11 mouse cellular contexts compared by ENCODE assay signal in the genomic region with DNA sequence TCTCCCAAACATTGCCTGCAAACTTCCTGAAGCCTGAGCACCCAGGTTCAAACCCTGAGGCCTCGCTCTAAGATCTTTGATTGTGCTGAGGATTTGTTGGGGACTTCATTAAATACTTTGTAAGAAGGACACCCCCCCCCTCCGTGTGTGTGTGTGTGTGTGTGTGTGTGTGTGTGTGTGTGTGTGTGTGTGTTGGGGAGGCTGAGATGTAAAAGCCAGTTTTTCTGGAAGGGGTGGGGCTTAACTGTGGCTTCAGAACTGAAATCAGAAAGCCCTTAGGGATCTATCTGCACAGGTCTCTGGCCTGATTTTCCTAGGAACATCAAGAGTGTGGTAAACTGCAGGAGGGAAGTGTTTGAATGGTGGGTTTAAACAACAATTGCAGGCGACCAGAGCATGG. TPM values are rescaled to one million over a fixed set of nuclear protein-coding genes. Genes with fewer than 3 reads are reported as not detected.
DNase-seq lines count a peak whose midpoint lies in the region; ATAC-seq lines count a peak whose summit lies in the region.
"Had no signal": no experiment of that assay in that cellular context is flagged by ENCODE, and none has a peak within 500 bp of the region (broad histone marks: within the 10 kb centered on the region; RNA-seq: fewer than 3 reads in every experiment).

No protein-coding gene starts in this region.

- H3K4me3 ChIP-seq in heart, embryonic 16.5 days (ENCODE audit: low read length) = peak overlapping the region; percentile 46; the same call in 1 of the 2 replicates
- peak overlapping the region; percentile 65 for H3K4me3 ChIP-seq in limb, embryonic 10.5 days

- 38% methylated on average over 3 of the region's 3 CpGs for WGBS in heart, embryonic 16.5 days
- WGBS in limb, embryonic 10.5 days = 21% methylated on average over 3 of the region's 3 CpGs

- no peak overlapping the region; the same call in 1 of the 2 replicates for H3K4me2 ChIP-seq in heart, embryonic 16.5 days (ENCODE audit: low read depth, low read length)

- H3K4me1 ChIP-seq in heart, embryonic 16.5 days (ENCODE audit: control insufficient read depth, insufficient read depth, low read length) = peaks cover 10% of the 10 kb centered on the region
- peaks cover 20% of the 10 kb centered on the region for H3K4me1 ChIP-seq in limb, embryonic 10.5 days

- DNase-seq in heart, adult 8-10 months (ENCODE audit: low spot score) = no peak
- peak; percentile 5 to 28 for DNase-seq in right cerebral cortex, adult 2 months (ENCODE audit: low spot score in 2 of 2)
- no peak for DNase-seq in right cerebral cortex, postnatal 36 days (ENCODE audit: low spot score in 2 of 2)
- no peak for DNase-seq in limb, embryonic 10.5 days (ENCODE audit: low spot score)
- DNase-seq in natural killer cell, adult 2 months (ENCODE audit: low spot score in 2 of 2) = no peak
- DNase-seq: thymus, postnatal 25 days had no signal

- no peak overlapping the region for H3K27ac ChIP-seq in heart, embryonic 16.5 days (ENCODE audit: low read length)
- no peak overlapping the region for H3K27ac ChIP-seq in limb, embryonic 10.5 days

- no peaks in the 10 kb centered on the region for H3K36me3 ChIP-seq in heart, embryonic 16.5 days (ENCODE audit: control insufficient read depth, insufficient read depth)
- H3K36me3 ChIP-seq in limb, embryonic 10.5 days = no peaks in the 10 kb centered on the region
- H3K36me3 ChIP-seq: G1E had no signal

- peaks cover 48% of the 10 kb centered on the region for H3K27me3 ChIP-seq in heart, embryonic 16.5 days (ENCODE audit: control insufficient read depth, insufficient read depth, low read length)
- H3K27me3 ChIP-seq in limb, embryonic 10.5 days (ENCODE audit: low read depth, poor library complexity, severe bottlenecking) = peaks cover 60% of the 10 kb centered on the region

- H3K9me3 ChIP-seq in heart, embryonic 16.5 days (replicated peaks; ENCODE audit: control insufficient read depth, low read length) = no peaks in the 10 kb centered on the region
- H3K9me3 ChIP-seq in limb, embryonic 10.5 days (replicated peaks) = no peaks in the 10 kb centered on the region

- ATAC-seq in heart, embryonic 16.5 days (replicated peaks; ENCODE audit: extremely low read depth, insufficient read depth, low FRiP score) = no peak
- ATAC-seq in frontal cortex, adult (ENCODE audit: low TSS enrichment) = no peak
- ATAC-seq in inflammation-experienced regulatory T-cells, adult 6 months = no peak

- H3K9ac ChIP-seq in heart, embryonic 16.5 days (ENCODE audit: low read length) = no peak overlapping the region

RNA-seq across cellular contexts. Expression of a gene that starts 2.6 kb away (rescaled TPM):
- 0.07 and 0.08 TPM in 2 replicates for polyA plus RNA-seq in heart, embryonic 16.5 days (2015; fragmentation: Nextera tagmentation; extraction: Ambion mirVana)
- total RNA-seq in heart, adult 8-10 months (2022) = under 1 TPM in 2 of 4 experiments, not detected in 2; 0.05 to 0.14 TPM
- 0.10 and 0.11 TPM in 2 replicates for polyA plus RNA-seq in limb, embryonic 10.5 days (2016; fragmentation: Nextera tagmentation; extraction: Ambion mirVana)
- polyA plus RNA-seq in inflammation-experienced regulatory T-cells, adult 6 months (2017; shearing (Covaris generic)) = not detected
- total RNA-seq: monocyte, adult 5-6 weeks had no signal
- polyA plus RNA-seq: G1E had no signal

Comparison
In these comparisons a context has a peak if more than half of its experiments do, and no peak if none do; other contexts are left out.
1. DNase-seq: peak in right cerebral cortex, adult 2 months (2 of 2); none in heart, adult 8-10 months (single experiment), right cerebral cortex, postnatal 36 days (0 of 2), limb, embryonic 10.5 days (single experiment) and natural killer cell, adult 2 months (0 of 2).